In the genomic region with DNA sequence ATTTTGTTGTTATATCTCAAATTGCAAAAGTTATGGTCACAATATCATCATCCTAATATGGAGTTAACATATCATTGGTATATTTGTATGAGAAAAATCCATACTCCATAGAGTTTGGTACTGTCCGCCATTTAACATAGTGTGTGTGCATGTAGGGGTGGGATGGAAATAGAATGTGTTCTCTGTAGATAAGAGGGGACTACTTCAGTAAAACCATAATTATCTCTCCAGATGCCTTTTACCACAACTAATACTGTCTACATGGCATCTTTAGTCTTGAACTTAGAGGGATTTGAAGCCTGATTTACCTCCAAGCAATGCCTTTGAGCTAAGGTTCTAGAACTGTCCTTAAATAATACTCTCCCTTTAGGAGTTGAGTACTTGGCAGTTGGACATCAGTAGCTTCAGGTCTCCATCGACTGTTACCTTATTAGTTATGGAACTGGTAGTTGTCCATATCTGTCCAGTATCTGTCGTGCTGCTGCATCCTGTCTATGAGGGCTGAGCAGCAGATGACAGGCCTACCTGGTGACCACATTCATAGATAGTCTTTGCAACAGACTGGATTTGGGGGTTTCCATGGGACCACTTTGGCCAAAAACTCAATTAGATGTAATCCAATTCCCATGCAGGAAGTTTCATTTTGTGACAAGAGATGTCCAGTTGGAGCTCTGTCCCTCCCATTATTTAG, we compare ENCODE assay signal across 22 mouse cellular contexts.
A peak's percentile ranks its signal among the peaks of the same experiment; 100 is the strongest.
DNase-seq lines count a peak whose midpoint lies in the region; ATAC-seq and TF ChIP-seq lines count a peak whose summit lies in the region.
"Had no signal": no experiment of that assay in that cellular context is flagged by ENCODE, and none has a peak within 500 bp of the region (broad histone marks: within the 10 kb centered on the region; RNA-seq: fewer than 3 reads in every experiment).

No protein-coding gene starts in this region.

- no peak overlapping the region for H3K27ac ChIP-seq in liver, embryonic 11.5 days (ENCODE audit: low read depth, low read length)
- H3K27ac ChIP-seq in liver, embryonic 12.5 days: peak overlapping the region; percentile 68
- H3K27ac ChIP-seq in liver, postnatal 0 days (ENCODE audit: low read depth): no peak overlapping the region
- H3K27ac ChIP-seq: embryonic facial prominence, embryonic 12.5 days; midbrain, embryonic 13.5 days; neural tube, embryonic 13.5 days had no signal

- peak; percentile 70; the same call in 1 of the 2 replicates for TF ChIP-seq EP300 in liver, postnatal 0 days (IDR thresholded peaks at IDR 0.05; ENCODE audit: low read depth)

- H3K36me3 ChIP-seq in liver, embryonic 11.5 days (ENCODE audit: control insufficient read depth, insufficient read depth, low read length): no peaks in the 10 kb centered on the region
- no peaks in the 10 kb centered on the region for H3K36me3 ChIP-seq in liver, embryonic 12.5 days
- H3K36me3 ChIP-seq in liver, postnatal 0 days (replicated peaks; ENCODE audit: insufficient read depth, low read length): no peaks in the 10 kb centered on the region
- H3K36me3 ChIP-seq: embryonic facial prominence, embryonic 12.5 days; midbrain, embryonic 13.5 days; neural tube, embryonic 13.5 days had no signal

- intact Hi-C loops in gastrocnemius, postnatal 14 days (cut with DNase I; ENCODE audit: low total_unique reads): no loop called here

- DNase-seq in liver, embryonic 11.5 days (ENCODE audit: low spot score): no peak
- no peak for DNase-seq in liver
- DNase-seq in liver, postnatal 0 days: no peak
- no peak for DNase-seq in left cerebral cortex, adult 8-10 months (ENCODE audit: low spot score in 2 of 2)
- no peak for DNase-seq in thymus, postnatal 10 days (ENCODE audit: low spot score in 2 of 2)
- DNase-seq in gastrocnemius, postnatal 14 days: no peak
- DNase-seq: adrenal gland, postnatal 14 days; cerebellum, adult 9-10 months; cerebellum, postnatal 36 days; embryo, embryonic 11 days; heart, postnatal 14 days; kidney, adult 2 months; kidney, postnatal 36 days; lung, postnatal 36 days had no signal

- H3K9ac ChIP-seq in liver, embryonic 11.5 days (ENCODE audit: low read depth, low read length): no peak overlapping the region
- 0 out of 2 replicates have a peak overlapping the region, but pooled peaks have one; percentile 31 for H3K9ac ChIP-seq in liver, embryonic 12.5 days
- no peak overlapping the region for H3K9ac ChIP-seq in liver, postnatal 0 days (replicated peaks)
- H3K9ac ChIP-seq: embryonic facial prominence, embryonic 12.5 days; midbrain, embryonic 13.5 days; neural tube, embryonic 13.5 days had no signal

- no peak for TF ChIP-seq CTCF in liver, postnatal 0 days (IDR thresholded peaks at IDR 0.05; ENCODE audit: low read depth)

- peaks cover 10% of the 10 kb centered on the region for H3K4me1 ChIP-seq in liver, embryonic 11.5 days (replicated peaks; ENCODE audit: control insufficient read depth, insufficient read depth, low read length)
- peaks cover 24% of the 10 kb centered on the region for H3K4me1 ChIP-seq in liver, embryonic 12.5 days
- H3K4me1 ChIP-seq in liver, postnatal 0 days (ENCODE audit: insufficient read depth): 0 out of 2 replicates have a peak, but pooled peaks cover 5% of the 10 kb centered on the region
- H3K4me1 ChIP-seq: embryonic facial prominence, embryonic 12.5 days; midbrain, embryonic 13.5 days; neural tube, embryonic 13.5 days had no signal

- H3K27me3 ChIP-seq in liver, embryonic 11.5 days (replicated peaks; ENCODE audit: control insufficient read depth, insufficient read depth, low read length): no peaks in the 10 kb centered on the region
- no peaks in the 10 kb centered on the region for H3K27me3 ChIP-seq in liver, embryonic 12.5 days (replicated peaks)
- H3K27me3 ChIP-seq in liver, postnatal 0 days (ENCODE audit: insufficient read depth, low read length): no peaks in the 10 kb centered on the region
- H3K27me3 ChIP-seq: embryonic facial prominence, embryonic 12.5 days; megakaryocyte, embryonic 14.5 days; midbrain, embryonic 13.5 days; neural tube, embryonic 13.5 days had no signal

- no peak overlapping the region; the same call in 1 of the 2 replicates for H3K4me2 ChIP-seq in liver, embryonic 11.5 days
- H3K4me2 ChIP-seq in liver, embryonic 12.5 days: peak overlapping the region; percentile 52
- no peak overlapping the region for H3K4me2 ChIP-seq in liver, postnatal 0 days (ENCODE audit: low read depth, low read length)
- H3K4me2 ChIP-seq: embryonic facial prominence, embryonic 12.5 days; midbrain, embryonic 13.5 days; neural tube, embryonic 13.5 days had no signal

- ATAC-seq in liver, embryonic 11.5 days (replicated peaks; ENCODE audit: low FRiP score): peak; percentile 95
- ATAC-seq in liver, embryonic 12.5 days: peak; percentile 98
- ATAC-seq in liver, postnatal 0 days: peak; percentile 75
- ATAC-seq: forebrain, embryonic 16.5 days; hindbrain, embryonic 16.5 days; midbrain, embryonic 13.5 days had no signal

- no peaks in the 10 kb centered on the region for H3K9me3 ChIP-seq in liver, embryonic 11.5 days (ENCODE audit: control insufficient read depth, low read length)
- no peaks in the 10 kb centered on the region for H3K9me3 ChIP-seq in liver, embryonic 12.5 days (replicated peaks)
- H3K9me3 ChIP-seq in liver, postnatal 0 days (ENCODE audit: low read length): no peaks in the 10 kb centered on the region
- H3K9me3 ChIP-seq: embryonic facial prominence, embryonic 12.5 days; G1E; midbrain, embryonic 13.5 days had no signal

- 55% methylated on average over 3 of the region's 3 CpGs for WGBS in liver, embryonic 11.5 days
- WGBS in liver, embryonic 12.5 days (ENCODE audit: insufficient replicate concordance): 33% methylated on average over 3 of the region's 3 CpGs
- WGBS in liver, postnatal 0 days (ENCODE audit: insufficient replicate concordance): 64% methylated on average over 3 of the region's 3 CpGs

- no peak overlapping the region for H3K4me3 ChIP-seq in liver, embryonic 11.5 days (ENCODE audit: low read depth, low read length)
- H3K4me3 ChIP-seq in liver, embryonic 12.5 days: no peak overlapping the region
- no peak overlapping the region for H3K4me3 ChIP-seq in liver, postnatal 0 days (ENCODE audit: low read depth, low read length)
- H3K4me3 ChIP-seq: embryonic facial prominence, embryonic 12.5 days; megakaryocyte, embryonic 14.5 days; midbrain, embryonic 13.5 days; neural tube, embryonic 13.5 days had no signal
